Mouse (Mus musculus): Measurements from ENCODE around the gene Rexo1. TPM values are rescaled to one million over a fixed set of nuclear protein-coding genes. Genes with fewer than 3 reads are reported as not detected.

Rexo1 gene
- polyA plus RNA-seq, 1 experiment = 72.0 TPM

GRCm38 (mm10) chr10:80583047-80583446 is 21.7 kb upstream of the Rexo1 start:
- TF ChIP-seq POLR2A (IDR thresholded peaks at IDR 0.05; ENCODE audit: borderline replicate concordance, extremely low read depth, insufficient read depth, insufficient read length, poor library complexity, severe bottlenecking) = no peak
- no peak for TF ChIP-seq CTCF (IDR thresholded peaks at IDR 0.05; ENCODE audit: borderline replicate concordance, extremely low read depth, insufficient read depth, insufficient read length)
- DNase-seq (ENCODE audit: low read depth) = no peak

GRCm38 (mm10) chr10:80578911-80579310 is 17.6 kb upstream of the Rexo1 start:
- peak; percentile 71 for DNase-seq (ENCODE audit: low read depth)
- peak; percentile 55; the same call in 1 of the 2 replicates for TF ChIP-seq CTCF (IDR thresholded peaks at IDR 0.05; ENCODE audit: borderline replicate concordance, extremely low read depth, insufficient read depth, insufficient read length)
- TF ChIP-seq POLR2A (IDR thresholded peaks at IDR 0.05; ENCODE audit: borderline replicate concordance, extremely low read depth, insufficient read depth, insufficient read length, poor library complexity, severe bottlenecking) = no peak

- TF ChIP-seq CTCF (IDR thresholded peaks at IDR 0.05; ENCODE audit: borderline replicate concordance, extremely low read depth, insufficient read depth, insufficient read length) (peak; percentile 77), POLR2A (IDR thresholded peaks at IDR 0.05; ENCODE audit: borderline replicate concordance, extremely low read depth, insufficient read depth, insufficient read length, poor library complexity, severe bottlenecking) (no peak)
- DNase-seq (ENCODE audit: low read depth) = peak; percentile 82
These were observed 16.9 kb upstream of the Rexo1 start for GRCm38 (mm10) chr10:80578131-80578750.

- no peak for TF ChIP-seq CTCF (IDR thresholded peaks at IDR 0.05; ENCODE audit: borderline replicate concordance, extremely low read depth, insufficient read depth, insufficient read length)
- TF ChIP-seq POLR2A (IDR thresholded peaks at IDR 0.05; ENCODE audit: borderline replicate concordance, extremely low read depth, insufficient read depth, insufficient read length, poor library complexity, severe bottlenecking) = 0 out of 2 replicates have a peak, but pooled peaks have one; percentile 18
These were observed 16.1 kb upstream of the Rexo1 start, which contains the start of gene Klf16 for GRCm38 (mm10) chr10:80577195-80578130. Gene Klf16 (minus strand): TSS chr10:80577321.

GRCm38 (mm10) chr10:80576351-80577194 is 15.2 kb upstream of the Rexo1 start:
- DNase-seq (ENCODE audit: low read depth) = peak; percentile 30
- TF ChIP-seq POLR2A (IDR thresholded peaks at IDR 0.05; ENCODE audit: borderline replicate concordance, extremely low read depth, insufficient read depth, insufficient read length, poor library complexity, severe bottlenecking) (no peak), CTCF (IDR thresholded peaks at IDR 0.05; ENCODE audit: borderline replicate concordance, extremely low read depth, insufficient read depth, insufficient read length) (no peak)

More at GRCm38 (mm10) chr10:80577195-80578130, 16.1 kb upstream of the Rexo1 start, which contains the start of gene Klf16:
- peak; percentile 97 for DNase-seq (ENCODE audit: low read depth)

- no peak for DNase-seq (ENCODE audit: low read depth)
- TF ChIP-seq POLR2A (IDR thresholded peaks at IDR 0.05; ENCODE audit: borderline replicate concordance, extremely low read depth, insufficient read depth, insufficient read length, poor library complexity, severe bottlenecking) (no peak), CTCF (IDR thresholded peaks at IDR 0.05; ENCODE audit: borderline replicate concordance, extremely low read depth, insufficient read depth, insufficient read length) (no peak)
These were observed 14.6 kb upstream of the Rexo1 start for GRCm38 (mm10) chr10:80575925-80576324.

- TF ChIP-seq CTCF (IDR thresholded peaks at IDR 0.05; ENCODE audit: borderline replicate concordance, extremely low read depth, insufficient read depth, insufficient read length) = no peak
- no peak for TF ChIP-seq POLR2A (IDR thresholded peaks at IDR 0.05; ENCODE audit: borderline replicate concordance, extremely low read depth, insufficient read depth, insufficient read length, poor library complexity, severe bottlenecking)
- DNase-seq (ENCODE audit: low read depth) = no peak
These were observed 13.5 kb upstream of the Rexo1 start for GRCm38 (mm10) chr10:80574896-80575295.

- TF ChIP-seq CTCF (IDR thresholded peaks at IDR 0.05; ENCODE audit: borderline replicate concordance, extremely low read depth, insufficient read depth, insufficient read length) = no peak
- DNase-seq (ENCODE audit: low read depth) = peak; percentile 45
These were observed 12.6 kb upstream of the Rexo1 start for GRCm38 (mm10) chr10:80573944-80574343.

GRCm38 (mm10) chr10:80572477-80572876 is 11.1 kb upstream of the Rexo1 start:
- DNase-seq (ENCODE audit: low read depth) = no peak
- TF ChIP-seq POLR2A (IDR thresholded peaks at IDR 0.05; ENCODE audit: borderline replicate concordance, extremely low read depth, insufficient read depth, insufficient read length, poor library complexity, severe bottlenecking) = no peak
- no peak for TF ChIP-seq CTCF (IDR thresholded peaks at IDR 0.05; ENCODE audit: borderline replicate concordance, extremely low read depth, insufficient read depth, insufficient read length)

GRCm38 (mm10) chr10:80570871-80571836 is 9.8 kb upstream of the Rexo1 start:
- TF ChIP-seq POLR2A (IDR thresholded peaks at IDR 0.05; ENCODE audit: borderline replicate concordance, extremely low read depth, insufficient read depth, insufficient read length, poor library complexity, severe bottlenecking) (no peak), CTCF (IDR thresholded peaks at IDR 0.05; ENCODE audit: borderline replicate concordance, extremely low read depth, insufficient read depth, insufficient read length) (no peak)
- peak; percentile 63 for DNase-seq (ENCODE audit: low read depth)

All from brain, embryonic 14.5 days (tissue).